Comparison of ENCODE assay signal across 31 mouse cellular contexts in genomic region chr15:59852271-59853000, GRCm38 (mm10).
DNase-seq lines count a peak whose midpoint lies in the region; ATAC-seq and TF ChIP-seq lines count a peak whose summit lies in the region.
"Had no signal": no experiment of that assay in that cellular context is flagged by ENCODE, and none has a peak within 500 bp of the region (broad histone marks: within the 10 kb centered on the region; RNA-seq: fewer than 3 reads in every experiment).

No protein-coding gene starts in this region.

- no peak overlapping the region for H3K9ac ChIP-seq in hindbrain, postnatal 0 days (replicated peaks; ENCODE audit: low read length)
- no peak overlapping the region for H3K9ac ChIP-seq in hindbrain, embryonic 13.5 days
- no peak overlapping the region for H3K9ac ChIP-seq in stomach, postnatal 0 days (ENCODE audit: low read length)
- H3K9ac ChIP-seq: embryonic facial prominence, embryonic 13.5 days; forebrain, embryonic 13.5 days; heart, embryonic 13.5 days; hindbrain, embryonic 15.5 days; intestine, embryonic 15.5 days had no signal

- TF ChIP-seq CTCF in hindbrain, postnatal 0 days (IDR thresholded peaks at IDR 0.05; ENCODE audit: low read depth), result no peak
- no peak for TF ChIP-seq CTCF in stomach, postnatal 0 days (IDR thresholded peaks at IDR 0.05; ENCODE audit: low read depth)

- WGBS in hindbrain, postnatal 0 days, result 60% methylated on average over 12 of the region's 12 CpGs
- WGBS in hindbrain, embryonic 13.5 days, result 79% methylated on average over 12 of the region's 12 CpGs
- 48% methylated on average over 12 of the region's 12 CpGs for WGBS in stomach, postnatal 0 days

- no peak overlapping the region for H3K4me3 ChIP-seq in hindbrain, postnatal 0 days (ENCODE audit: low read length)
- no peak overlapping the region for H3K4me3 ChIP-seq in hindbrain, embryonic 13.5 days
- no peak overlapping the region for H3K4me3 ChIP-seq in stomach, postnatal 0 days (ENCODE audit: low read depth, low read length)
- H3K4me3 ChIP-seq: embryonic facial prominence, embryonic 10.5 days; embryonic facial prominence, embryonic 13.5 days; erythroblast, embryonic 14.5 days; forebrain, embryonic 10.5 days; forebrain, embryonic 13.5 days; heart, adult 2 months; heart, embryonic 10.5 days; heart, embryonic 13.5 days; hindbrain, embryonic 15.5 days; intestine, embryonic 15.5 days had no signal

- no peak overlapping the region for H3K4me2 ChIP-seq in hindbrain, postnatal 0 days (ENCODE audit: low read depth, low read length)
- H3K4me2 ChIP-seq in hindbrain, embryonic 13.5 days, result no peak overlapping the region
- H3K4me2 ChIP-seq in stomach, postnatal 0 days (replicated peaks; ENCODE audit: low read depth), result no peak overlapping the region
- H3K4me2 ChIP-seq: embryonic facial prominence, embryonic 13.5 days; forebrain, embryonic 13.5 days; heart, embryonic 13.5 days; hindbrain, embryonic 15.5 days; intestine, embryonic 15.5 days had no signal

- DNase-seq in cerebellum, postnatal 10 days, result peak; percentile 39 to 45
- no peak for DNase-seq in cerebellum, adult 9-11 months
- DNase-seq in hindbrain, postnatal 0 days (ENCODE audit: low spot score), result peak; percentile 11
- DNase-seq in retina, postnatal 1 day, result peak; percentile 23
- no peak for DNase-seq in retina, embryonic 14.5 days (ENCODE audit: low spot score)
- DNase-seq in stomach, postnatal 0 days (ENCODE audit: low spot score), result no peak
- DNase-seq: adrenal gland, adult 8-10 months; adrenal gland, postnatal 25 days; cerebellum, adult 11 months; cerebellum, adult 2 months; cerebellum, postnatal 25 days; embryo, embryonic 11 days; gastrocnemius, postnatal 25 days; heart, adult 2 months; heart, postnatal 14 days; heart, postnatal 4 days; kidney, adult 18-20 months had no signal

- ATAC-seq in hindbrain, postnatal 0 days, result no peak
- no peak for ATAC-seq in hindbrain, embryonic 13.5 days (ENCODE audit: low FRiP score)
- ATAC-seq in stomach, postnatal 0 days (ENCODE audit: low FRiP score, low TSS enrichment), result no peak
- ATAC-seq in CD4-positive, CD25-positive, alpha-beta regulatory T cell, adult 4 months, result no peak
- ATAC-seq: forebrain, embryonic 13.5 days; forebrain, embryonic 16.5 days; intestine, embryonic 15.5 days had no signal

- no peak overlapping the region for H3K27ac ChIP-seq in hindbrain, postnatal 0 days
- H3K27ac ChIP-seq in hindbrain, embryonic 13.5 days, result no peak overlapping the region
- H3K27ac ChIP-seq in stomach, postnatal 0 days (replicated peaks), result no peak overlapping the region
- H3K27ac ChIP-seq: embryonic facial prominence, embryonic 10.5 days; embryonic facial prominence, embryonic 13.5 days; forebrain, embryonic 10.5 days; forebrain, embryonic 13.5 days; heart, adult 2 months; heart, embryonic 10.5 days; heart, embryonic 13.5 days; hindbrain, embryonic 15.5 days; intestine, embryonic 15.5 days had no signal

- no peaks in the 10 kb centered on the region for H3K27me3 ChIP-seq in hindbrain, postnatal 0 days (ENCODE audit: insufficient read depth, low read length)
- no peaks in the 10 kb centered on the region for H3K27me3 ChIP-seq in hindbrain, embryonic 13.5 days
- H3K27me3 ChIP-seq in stomach, postnatal 0 days (ENCODE audit: control insufficient read depth, insufficient read depth, low read length), result no peaks in the 10 kb centered on the region
- H3K27me3 ChIP-seq: CH12.LX; embryonic facial prominence, embryonic 13.5 days; forebrain, embryonic 13.5 days; heart, embryonic 13.5 days; hindbrain, embryonic 15.5 days; intestine, embryonic 15.5 days had no signal

- H3K9me3 ChIP-seq in hindbrain, postnatal 0 days (ENCODE audit: low read length), result no peaks in the 10 kb centered on the region
- H3K9me3 ChIP-seq in hindbrain, embryonic 13.5 days, result no peaks in the 10 kb centered on the region
- H3K9me3 ChIP-seq in stomach, postnatal 0 days (ENCODE audit: control insufficient read depth, low read length), result no peaks in the 10 kb centered on the region
- H3K9me3 ChIP-seq: embryonic facial prominence, embryonic 10.5 days; embryonic facial prominence, embryonic 13.5 days; forebrain, embryonic 13.5 days; G1E; heart, embryonic 10.5 days; heart, embryonic 13.5 days; hindbrain, embryonic 15.5 days; intestine, embryonic 15.5 days had no signal

- TF ChIP-seq EP300 in stomach, postnatal 0 days (optimal IDR thresholded peaks at IDR 0.05), result peak; percentile 92

- no peaks in the 10 kb centered on the region for H3K4me1 ChIP-seq in hindbrain, postnatal 0 days (ENCODE audit: insufficient read depth, low read length)
- H3K4me1 ChIP-seq in hindbrain, embryonic 13.5 days (replicated peaks), result no peaks in the 10 kb centered on the region
- H3K4me1 ChIP-seq in stomach, postnatal 0 days (replicated peaks; ENCODE audit: control insufficient read depth, insufficient read depth), result no peaks in the 10 kb centered on the region
- H3K4me1 ChIP-seq: embryonic facial prominence, embryonic 10.5 days; embryonic facial prominence, embryonic 13.5 days; forebrain, embryonic 10.5 days; forebrain, embryonic 13.5 days; heart, embryonic 10.5 days; heart, embryonic 13.5 days; hindbrain, embryonic 15.5 days; intestine, embryonic 15.5 days had no signal

- H3K36me3 ChIP-seq in hindbrain, postnatal 0 days (ENCODE audit: insufficient read depth, low read length), result no peaks in the 10 kb centered on the region
- no peaks in the 10 kb centered on the region for H3K36me3 ChIP-seq in hindbrain, embryonic 13.5 days
- no peaks in the 10 kb centered on the region for H3K36me3 ChIP-seq in stomach, postnatal 0 days (ENCODE audit: control insufficient read depth, insufficient read depth, low read length)
- H3K36me3 ChIP-seq: embryonic facial prominence, embryonic 10.5 days; embryonic facial prominence, embryonic 13.5 days; forebrain, embryonic 10.5 days; G1E; heart, embryonic 10.5 days; heart, embryonic 13.5 days; hindbrain, embryonic 15.5 days; intestine, embryonic 15.5 days had no signal

Comparison
In these comparisons a context has a peak if more than half of its experiments do, and no peak if none do; other contexts are left out.
1. DNase-seq: peak in cerebellum, postnatal 10 days (2 of 2), hindbrain, postnatal 0 days (single experiment) and retina, postnatal 1 day (single experiment); none in cerebellum, adult 9-11 months (single experiment), retina, embryonic 14.5 days (single experiment) and stomach, postnatal 0 days (single experiment).